Mouse (Mus musculus) kidney, embryonic 15.5 days (tissue): Measurements from ENCODE around the gene Hps5. TPM values are rescaled to one million over a fixed set of nuclear protein-coding genes. Genes with fewer than 3 reads are reported as not detected.

Experiments
- ATAC-seq: fragments of 200-750 bp; cut with Nextera tagmentation; replicated peaks from 2 replicates; pipeline ENCODE4 v1.8.0; 2017; ENCODE audit warnings: moderate TSS enrichment; ENCODE audit not compliant: low FRiP score
- H3K27ac ChIP-seq: fragments of 300-500 bp; sonication (generic); 2 replicates; pipeline ENCODE4 v1.5.1; 2015; ENCODE audit warnings: mild to moderate bottlenecking, inconsistent platforms
- H3K27me3 ChIP-seq: fragments of 300-500 bp; sonication (generic); 2 replicates; pipeline ENCODE4 v1.6.1; 2015; ENCODE audit warnings: inconsistent platforms
- H3K36me3 ChIP-seq: fragments of 300-500 bp; sonication (generic); 2 replicates; pipeline ENCODE4 v1.6.1; 2015; ENCODE audit warnings: inconsistent platforms
- H3K4me1 ChIP-seq: fragments of 300-500 bp; sonication (generic); 2 replicates; pipeline ENCODE4 v1.6.1; 2015; ENCODE audit warnings: inconsistent platforms
- H3K4me2 ChIP-seq: fragments of 300-500 bp; sonication (generic); 2 replicates; pipeline ENCODE4 v1.6.1; 2015; ENCODE audit warnings: moderate library complexity, mild to moderate bottlenecking, inconsistent platforms
- H3K4me3 ChIP-seq: fragments of 300-500 bp; sonication (generic); replicated peaks from 2 replicates; pipeline ENCODE4 v1.5.1; 2015; ENCODE audit warnings: mild to moderate bottlenecking, inconsistent platforms
- H3K9ac ChIP-seq: fragments of 300-500 bp; sonication (generic); 2 replicates; pipeline ENCODE4 v1.6.1; 2015; ENCODE audit warnings: mild to moderate bottlenecking, inconsistent platforms
- H3K9me3 ChIP-seq: fragments of 300-500 bp; sonication (generic); replicated peaks from 2 replicates; pipeline ENCODE4 v1.6.1; 2016; ENCODE audit warnings: inconsistent platforms
- WGBS: fragments of 180-500 bp; shearing (Covaris S2); methylation state at CpG from one replicate; pipeline ENCODE4 v1.1.7; 2015; ENCODE audit warnings: mixed read lengths; 5-methylcytosine and 5-hydroxymethylcytosine counted together
- polyA plus RNA-seq: library from polyadenylated mRNA; unstranded; fragments of >200 nt; fragmentation: Nextera tagmentation; extraction: Ambion mirVana; gene quantifications from 2 replicates; pipeline ENCODE4 v1.2.1, GENCODE M21; 2015

Hps5 gene
- polyA plus RNA-seq = 27.7 and 31.5 TPM in 2 replicates

GRCm38 (mm10) chr7:46795287-46796205 lies at the start of gene Hps5, which contains the start of gene Gtf2h1:
TSS of gene Hps5 (minus strand) at chr7:46796064.
TSS of gene Gtf2h1 (plus strand) at chr7:46796103.
- H3K9me3 ChIP-seq = no peaks in the 10 kb centered on the region
- peaks cover 21% of the 10 kb centered on the region for H3K4me1 ChIP-seq
- peak within 1 kb of the TSS; percentile 73 for H3K4me2 ChIP-seq
- peaks cover 22% of the 10 kb centered on the region for H3K36me3 ChIP-seq
- H3K4me3 ChIP-seq = peak within 1 kb of the TSS; percentile 97
- peak; percentile 99 for ATAC-seq
- WGBS = under 1% methylated on average over 75 of the region's 75 CpGs
- H3K27me3 ChIP-seq = no peaks in the 10 kb centered on the region
- H3K9ac ChIP-seq = peak within 1 kb of the TSS; percentile 89
- H3K27ac ChIP-seq = peak within 1 kb of the TSS; percentile 88

- peak overlapping the region; percentile 79 for H3K4me2 ChIP-seq
- under 1% methylated on average over 51 of the region's 51 CpGs for whole genome bisulfite sequencing
- peak overlapping the region; percentile 94 for H3K27ac ChIP-seq
- H3K9ac ChIP-seq = peak overlapping the region; percentile 87
- H3K36me3 ChIP-seq = peaks cover 32% of the 10 kb centered on the region
- H3K9me3 ChIP-seq = no peaks in the 10 kb centered on the region
- ATAC-seq = peak; percentile 93
- peaks cover 25% of the 10 kb centered on the region for H3K4me1 ChIP-seq
- peaks cover 8% of the 10 kb centered on the region; the same call in 1 of the 2 replicates for H3K27me3 ChIP-seq
- H3K4me3 ChIP-seq = peak overlapping the region; percentile 75
Measured at GRCm38 (mm10) chr7:46845211-46845977, 49.5 kb upstream of the Hps5 start.

- no peak overlapping the region for H3K9ac ChIP-seq
- peaks cover 8% of the 10 kb centered on the region; the same call in 1 of the 2 replicates for H3K27me3 ChIP-seq
- no peak overlapping the region for H3K27ac ChIP-seq
- WGBS = 83% methylated on average over 4 of the region's 4 CpGs
- H3K9me3 ChIP-seq = no peaks in the 10 kb centered on the region
- no peak overlapping the region for H3K4me3 ChIP-seq
- peaks cover 14% of the 10 kb centered on the region for H3K36me3 ChIP-seq
- no peak for ATAC-seq
- peaks cover 43% of the 10 kb centered on the region for H3K4me1 ChIP-seq
- no peak overlapping the region for H3K4me2 ChIP-seq
Measured at GRCm38 (mm10) chr7:46843576-46843975, 47.7 kb upstream of the Hps5 start.

- WGBS = 43% methylated on average over 5 of the region's 5 CpGs
- no peak overlapping the region for H3K9ac ChIP-seq
- peaks cover 8% of the 10 kb centered on the region; the same call in 1 of the 2 replicates for H3K27me3 ChIP-seq
- no peak overlapping the region for H3K4me2 ChIP-seq
- no peak overlapping the region for H3K27ac ChIP-seq
- no peak overlapping the region for H3K4me3 ChIP-seq
- H3K4me1 ChIP-seq = peaks cover 51% of the 10 kb centered on the region
- H3K9me3 ChIP-seq = no peaks in the 10 kb centered on the region
- H3K36me3 ChIP-seq = peaks cover 2% of the 10 kb centered on the region; the same call in 1 of the 2 replicates
- ATAC-seq = no peak
Measured at GRCm38 (mm10) chr7:46842278-46842677, 46.4 kb upstream of the Hps5 start.

- peaks cover 8% of the 10 kb centered on the region; the same call in 1 of the 2 replicates for H3K27me3 ChIP-seq
- WGBS = 35% methylated on average over 6 of the region's 6 CpGs
- no peak within 1 kb of the TSS for H3K4me2 ChIP-seq
- no peak within 1 kb of the TSS for H3K9ac ChIP-seq
- no peak within 1 kb of the TSS for H3K4me3 ChIP-seq
- H3K36me3 ChIP-seq = no peaks in the 10 kb centered on the region
- no peaks in the 10 kb centered on the region for H3K9me3 ChIP-seq
- H3K4me1 ChIP-seq = peaks cover 47% of the 10 kb centered on the region
- ATAC-seq = no peak
- H3K27ac ChIP-seq = peak within 1 kb of the TSS; percentile 87; the same call in 1 of the 2 replicates
Measured at GRCm38 (mm10) chr7:46840787-46841525, 45.1 kb upstream of the Hps5 start, which contains the start of gene Ldha. TSS of gene Ldha (plus strand) at chr7:46841475.

- H3K36me3 ChIP-seq = no peaks in the 10 kb centered on the region
- H3K4me2 ChIP-seq = no peak overlapping the region
- H3K27me3 ChIP-seq = peaks cover 8% of the 10 kb centered on the region; the same call in 1 of the 2 replicates
- peaks cover 50% of the 10 kb centered on the region for H3K4me1 ChIP-seq
- H3K27ac ChIP-seq = peak overlapping the region; percentile 87; the same call in 1 of the 2 replicates
- H3K9me3 ChIP-seq = no peaks in the 10 kb centered on the region
- WGBS = 67% methylated on average over 4 of the region's 4 CpGs
- no peak overlapping the region for H3K9ac ChIP-seq
- H3K4me3 ChIP-seq = no peak overlapping the region
- no peak for ATAC-seq
Measured at GRCm38 (mm10) chr7:46840326-46840725, 44.5 kb upstream of the Hps5 start.

GRCm38 (mm10) chr7:46839861-46840260 lies 44.0 kb upstream of the Hps5 start:
- no peak for ATAC-seq
- H3K4me3 ChIP-seq = no peak overlapping the region
- H3K4me1 ChIP-seq = peaks cover 49% of the 10 kb centered on the region
- peaks cover 8% of the 10 kb centered on the region; the same call in 1 of the 2 replicates for H3K27me3 ChIP-seq
- 86% methylated on average over 5 of the region's 5 CpGs for WGBS
- H3K36me3 ChIP-seq = no peaks in the 10 kb centered on the region
- H3K9ac ChIP-seq = no peak overlapping the region
- H3K4me2 ChIP-seq = no peak overlapping the region
- no peaks in the 10 kb centered on the region for H3K9me3 ChIP-seq
- H3K27ac ChIP-seq = peak overlapping the region; percentile 87

- H3K4me1 ChIP-seq = peaks cover 46% of the 10 kb centered on the region
- 40% methylated on average over 7 of the region's 7 CpGs for WGBS
- ATAC-seq = peak; percentile 15; the same call in 1 of the 2 replicates
Measured at GRCm38 (mm10) chr7:46839446-46839845, 43.6 kb upstream of the Hps5 start.

GRCm38 (mm10) chr7:46838891-46839302 lies 43.0 kb upstream of the Hps5 start:
- Histone ChIP-seq H3K4me1 (peaks cover 46% of the 10 kb centered on the region), H3K27ac (peak overlapping the region; percentile 87), H3K4me3 (no peak overlapping the region), H3K4me2 (peak overlapping the region; percentile 40), H3K9me3 (no peaks in the 10 kb centered on the region), H3K27me3 (peaks cover 8% of the 10 kb centered on the region; the same call in 1 of the 2 replicates), H3K36me3 (no peaks in the 10 kb centered on the region), H3K9ac (no peak overlapping the region)
- peak; percentile 70 for ATAC-seq
- 7% methylated on average over 8 of the region's 8 CpGs for WGBS

More at GRCm38 (mm10) chr7:46839446-46839845, 43.6 kb upstream of the Hps5 start:
- H3K9me3 ChIP-seq = no peaks in the 10 kb centered on the region
- peak overlapping the region; percentile 87 for H3K27ac ChIP-seq
- H3K36me3 ChIP-seq = no peaks in the 10 kb centered on the region
- no peak overlapping the region for H3K4me3 ChIP-seq
- 0 out of 2 replicates have a peak overlapping the region, but pooled peaks have one; percentile 40 for H3K4me2 ChIP-seq
- peaks cover 8% of the 10 kb centered on the region; the same call in 1 of the 2 replicates for H3K27me3 ChIP-seq
- no peak overlapping the region for H3K9ac ChIP-seq

- Histone ChIP-seq H3K4me3 (no peak overlapping the region; the same call in 1 of the 2 replicates), H3K4me1 (peaks cover 52% of the 10 kb centered on the region), H3K9me3 (no peaks in the 10 kb centered on the region), H3K9ac (no peak overlapping the region), H3K27ac (peak overlapping the region; percentile 87), H3K27me3 (peaks cover 8% of the 10 kb centered on the region; the same call in 1 of the 2 replicates), H3K4me2 (peak overlapping the region; percentile 40), H3K36me3 (no peaks in the 10 kb centered on the region)
- ATAC-seq = peak; percentile 67
- 4% methylated on average over 8 of the region's 9 CpGs for WGBS
Measured at GRCm38 (mm10) chr7:46838104-46838671, 42.3 kb upstream of the Hps5 start.
